Mouse (Mus musculus): ENCODE measurements around the gene Tra2a.

The Tra2a gene

DNA sequence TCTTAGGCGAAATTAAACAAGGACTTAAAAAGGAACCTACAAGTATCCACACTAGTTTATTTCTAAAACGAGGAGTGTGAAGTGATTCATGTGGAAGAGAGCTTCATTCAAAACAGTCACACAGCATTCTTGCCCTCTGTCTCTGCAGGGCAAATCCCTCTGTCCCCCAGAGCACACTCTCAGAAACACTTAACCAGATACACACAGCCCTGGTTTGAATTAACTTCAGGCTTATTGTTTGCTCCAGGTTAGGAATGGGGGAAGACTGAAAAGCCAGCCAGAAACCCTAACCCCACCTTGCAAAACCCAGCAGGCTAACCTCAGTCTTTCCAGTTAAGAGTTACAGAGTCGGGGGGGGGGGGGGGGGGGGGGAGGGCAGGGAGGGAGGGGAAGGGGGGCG, 51.7 kb downstream of the Tra2a start:
- no peak for DNase-seq (ENCODE audit: low read depth)

GRCm38 (mm10) chr6:49211596-49211995, 52.2 kb downstream of the Tra2a start:
- DNase-seq (ENCODE audit: low read depth), result no peak

GRCm38 (mm10) chr6:49209881-49210854, 53.7 kb downstream of the Tra2a start:
- peak; percentile 20 for DNase-seq (ENCODE audit: low read depth)

DNA sequence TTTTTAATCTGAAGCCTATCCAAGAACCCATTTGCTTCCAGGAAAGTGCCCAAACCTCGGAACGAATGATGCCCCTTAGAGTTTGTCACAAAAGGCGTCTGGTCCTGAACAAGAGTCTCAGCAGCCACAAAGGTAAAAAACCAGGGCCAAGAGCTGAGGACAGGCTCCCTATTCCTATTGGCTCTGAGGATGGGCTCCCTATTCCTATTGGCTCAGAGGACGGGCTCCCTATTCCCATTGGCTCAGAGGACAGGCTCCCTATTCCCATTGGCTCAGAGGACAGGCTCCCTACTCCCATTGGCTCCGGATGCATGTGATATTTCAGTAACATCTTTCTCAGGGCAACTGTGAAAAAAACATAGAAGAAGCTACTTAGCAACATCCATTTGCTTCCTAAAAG, 54.9 kb downstream of the Tra2a start:
- DNase-seq (ENCODE audit: low read depth), result peak; percentile 72

DNA sequence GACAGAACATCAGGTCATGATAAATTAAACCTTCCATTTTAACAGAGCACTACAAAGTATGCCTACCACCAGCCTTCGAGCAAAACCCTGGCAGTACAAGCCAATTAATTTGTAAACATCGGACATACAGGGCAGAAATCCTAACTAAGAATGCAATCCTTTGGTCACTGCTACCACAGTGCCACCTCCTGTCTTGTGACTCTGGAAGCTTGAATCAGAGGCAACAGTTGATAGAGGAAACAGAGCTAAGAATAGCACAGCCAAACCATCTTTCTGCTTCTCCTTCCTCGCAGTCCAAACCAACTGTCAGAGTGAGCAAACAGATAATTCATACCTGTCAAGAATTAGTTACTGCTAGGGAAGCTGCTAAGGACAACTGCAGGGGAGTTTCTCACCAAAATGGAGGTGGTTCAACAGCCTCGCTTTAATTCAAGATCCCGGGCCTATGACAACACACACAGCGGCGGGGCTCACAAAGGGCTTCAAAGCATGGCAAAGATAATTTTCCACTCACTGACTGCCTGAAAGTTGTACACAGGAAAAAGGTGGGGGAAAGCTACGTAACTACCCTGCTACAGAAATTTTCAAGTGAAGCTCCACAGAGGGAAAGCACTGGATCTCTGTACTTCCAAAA, 55.4 kb downstream of the Tra2a start:
- peak; percentile 68 for DNase-seq (ENCODE audit: low read depth)

DNA sequence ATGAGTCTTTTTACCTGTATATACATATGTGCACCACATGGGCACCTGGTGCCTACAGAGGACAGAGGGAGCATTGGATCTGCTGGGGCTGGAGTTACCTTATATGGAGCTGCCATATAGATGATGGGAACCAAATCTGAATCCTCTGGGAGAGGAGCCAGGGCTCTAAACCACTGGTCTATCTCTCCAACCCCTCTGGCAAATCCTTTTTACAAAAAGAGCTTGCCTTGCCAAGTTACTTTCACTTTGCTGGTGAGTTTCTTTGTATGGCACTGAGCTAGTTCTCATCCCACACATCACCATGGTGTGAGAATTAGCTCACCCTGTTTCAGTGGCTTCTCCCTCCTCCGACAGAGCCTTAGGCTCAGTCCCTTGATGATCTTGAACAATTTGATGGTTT, 57.4 kb downstream of the Tra2a start:
- peak; percentile 32 for DNase-seq (ENCODE audit: low read depth)

GRCm38 (mm10) chr6:49195188-49195587, 68.6 kb downstream of the Tra2a start:
- no peak for DNase-seq (ENCODE audit: low read depth)

- no peak for DNase-seq (ENCODE audit: low read depth)
Observed at GRCm38 (mm10) chr6:49194536-49194935, 69.3 kb downstream of the Tra2a start.
